Mouse (Mus musculus): ENCODE measurements around the gene Kat7.

The Kat7 gene

GRCm38 (mm10) chr11:95225448-95225847 lies 84.6 kb downstream of the Kat7 start:
- DNase-seq (ENCODE audit: low spot score) = no peak

All from retina, embryonic 14.5 days (tissue).